Mouse (Mus musculus) ES-E14 (cell line): ENCODE results near the gene Abcf1.

ENCODE experiments used
- CHD2 ChIP-seq: IDR thresholded peaks from 2 replicates; pipeline ENCODE4 v1.6.1; 2014; ENCODE audit warnings: mild to moderate bottlenecking, low read depth, low read length, inconsistent platforms
- HCFC1 ChIP-seq: IDR thresholded peaks from 2 replicates; pipeline ENCODE4 v1.6.1; 2012; ENCODE audit warnings: low read length, inconsistent platforms, borderline replicate concordance; ENCODE audit not compliant: insufficient read depth
- MAFK ChIP-seq: IDR thresholded peaks from 2 replicates; pipeline ENCODE4 v1.6.1; 2014; ENCODE audit warnings: mild to moderate bottlenecking, low read depth, low read length, inconsistent platforms; ENCODE audit not compliant: insufficient read depth
- ZC3H11A ChIP-seq: IDR thresholded peaks from 2 replicates; pipeline ENCODE4 v1.6.1; 2012; ENCODE audit warnings: low read depth, mild to moderate bottlenecking, inconsistent platforms, low read length, borderline replicate concordance
- ZNF384 ChIP-seq: IDR thresholded peaks from 2 replicates; pipeline ENCODE4 v1.6.1; 2012; ENCODE audit warnings: low read depth, low read length, inconsistent platforms

DNA sequence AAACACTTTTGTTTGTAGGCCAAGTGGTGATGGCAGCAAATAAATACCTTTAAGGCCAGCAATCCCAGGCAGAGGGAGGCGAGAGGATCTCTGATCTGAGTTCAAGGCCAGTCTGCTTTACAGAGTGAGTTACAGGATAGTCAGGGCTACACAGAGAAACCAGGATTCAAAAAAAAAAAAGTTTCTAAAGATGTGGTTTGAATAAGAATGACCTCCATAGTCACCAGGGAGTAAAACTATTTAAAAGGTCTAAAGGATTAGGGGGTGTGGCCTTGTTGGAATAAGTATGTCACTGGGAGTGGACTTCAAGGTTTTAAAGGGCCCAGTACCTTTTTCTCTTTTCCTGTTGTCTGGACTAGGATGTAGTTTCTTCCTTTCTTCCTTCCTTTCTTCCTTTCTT lies 29.6 kb downstream of the Abcf1 start:
- TF ChIP-seq ZC3H11A (no peak), CHD2 (no peak), ZNF384 (peak; percentile 85), HCFC1 (no peak), MAFK (no peak)
